Mouse (Mus musculus) spleen, adult 2 months (tissue): ENCODE data around the gene Nxn.

Experiments
- CTCF ChIP-seq: fragments of 200-500 bp; IDR thresholded peaks from 2 replicates; pipeline ENCODE4 v1.5.1; 2011; ENCODE audit warnings: mild to moderate bottlenecking, inconsistent platforms; ENCODE audit not compliant: insufficient read depth, insufficient read length, insufficient replicate concordance; ENCODE audit errors: extremely low read depth
- POLR2A ChIP-seq: fragments of 200-500 bp; IDR thresholded peaks from 2 replicates; pipeline ENCODE4 v1.6.1; 2011; ENCODE audit warnings: low read depth, low read length, inconsistent platforms

DNA sequence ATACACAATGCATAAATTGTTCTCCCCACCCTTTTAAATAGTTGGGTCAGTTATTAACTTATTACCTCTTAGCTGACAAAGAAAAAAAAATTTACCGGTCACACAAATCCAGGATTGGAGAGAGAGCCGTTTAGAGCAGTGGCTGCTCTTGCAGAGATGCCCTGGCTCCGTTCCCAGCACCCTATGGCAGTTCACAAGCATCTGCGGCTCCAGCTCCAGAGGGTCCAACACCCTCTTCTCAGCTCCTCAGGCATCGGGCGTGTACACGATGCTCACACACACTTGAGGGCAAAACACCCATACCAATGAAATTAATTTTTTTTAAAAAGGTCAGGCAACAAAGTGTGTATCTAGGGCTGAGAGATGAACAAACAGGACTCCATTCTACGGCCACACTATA lies 60.3 kb downstream of the Nxn start:
- TF ChIP-seq POLR2A = no peak
- TF ChIP-seq CTCF = no peak
